Mouse (Mus musculus) cerebellum, adult 11-12 months (tissue): ENCODE data around the gene Dnah8.

Experiments used
- DNase-seq: peaks from one replicate; pipeline ENCODE4 v3.0.0; 2022

Dnah8 gene

DNA sequence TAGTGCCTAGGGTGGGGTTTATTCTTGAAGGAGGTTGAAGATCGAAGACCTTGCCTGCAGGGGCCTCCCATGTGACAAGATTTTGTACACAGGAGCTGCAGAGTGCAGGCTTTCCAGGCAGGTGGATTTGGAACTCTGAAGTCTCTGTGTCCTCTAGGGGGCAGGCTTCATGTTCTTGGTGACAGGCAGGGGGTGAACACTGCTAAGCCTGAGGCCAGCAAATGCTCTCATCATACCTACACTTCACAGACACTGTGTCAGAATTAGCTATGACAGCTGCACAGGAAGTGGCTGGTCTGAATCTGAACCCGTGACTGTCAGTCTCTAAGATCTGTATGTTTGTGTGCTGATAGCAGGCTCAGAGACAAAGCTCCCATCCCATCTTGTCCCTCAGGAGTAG, 268.6 kb downstream of the Dnah8 start:
- no peak for DNase-seq

GRCm38 (mm10) chr17:30897075-30897474, 272.9 kb downstream of the Dnah8 start:
- no peak for DNase-seq

GRCm38 (mm10) chr17:30901627-30902026, 277.5 kb downstream of the Dnah8 start, which contains the start of gene Glp1r:
Gene Glp1r, plus strand, starts transcription at chr17:30901817.
- no peak for DNase-seq

DNA sequence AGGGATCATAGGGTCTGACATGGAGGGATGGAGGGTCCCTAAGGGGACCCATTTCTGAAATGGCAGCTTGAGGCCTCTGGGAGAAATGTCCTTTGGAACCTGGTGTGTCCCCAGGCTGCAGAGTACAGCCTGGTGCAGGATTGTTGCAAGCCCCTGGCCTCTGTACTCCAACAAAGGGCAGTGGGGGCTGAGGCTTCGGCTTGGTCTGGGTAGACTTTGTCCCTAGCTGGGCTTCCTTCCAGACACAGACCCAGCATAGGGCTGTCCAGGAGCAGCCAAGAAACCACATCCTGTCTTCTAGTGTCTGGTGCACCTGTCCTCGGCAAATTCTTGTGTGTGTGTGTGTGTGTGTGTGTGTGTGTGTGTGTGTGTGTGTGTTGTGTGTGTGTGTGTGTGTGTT, 279.9 kb downstream of the Dnah8 start:
- no peak for DNase-seq

- no peak for DNase-seq
Measured at GRCm38 (mm10) chr17:30907577-30907976, 283.4 kb downstream of the Dnah8 start.

DNA sequence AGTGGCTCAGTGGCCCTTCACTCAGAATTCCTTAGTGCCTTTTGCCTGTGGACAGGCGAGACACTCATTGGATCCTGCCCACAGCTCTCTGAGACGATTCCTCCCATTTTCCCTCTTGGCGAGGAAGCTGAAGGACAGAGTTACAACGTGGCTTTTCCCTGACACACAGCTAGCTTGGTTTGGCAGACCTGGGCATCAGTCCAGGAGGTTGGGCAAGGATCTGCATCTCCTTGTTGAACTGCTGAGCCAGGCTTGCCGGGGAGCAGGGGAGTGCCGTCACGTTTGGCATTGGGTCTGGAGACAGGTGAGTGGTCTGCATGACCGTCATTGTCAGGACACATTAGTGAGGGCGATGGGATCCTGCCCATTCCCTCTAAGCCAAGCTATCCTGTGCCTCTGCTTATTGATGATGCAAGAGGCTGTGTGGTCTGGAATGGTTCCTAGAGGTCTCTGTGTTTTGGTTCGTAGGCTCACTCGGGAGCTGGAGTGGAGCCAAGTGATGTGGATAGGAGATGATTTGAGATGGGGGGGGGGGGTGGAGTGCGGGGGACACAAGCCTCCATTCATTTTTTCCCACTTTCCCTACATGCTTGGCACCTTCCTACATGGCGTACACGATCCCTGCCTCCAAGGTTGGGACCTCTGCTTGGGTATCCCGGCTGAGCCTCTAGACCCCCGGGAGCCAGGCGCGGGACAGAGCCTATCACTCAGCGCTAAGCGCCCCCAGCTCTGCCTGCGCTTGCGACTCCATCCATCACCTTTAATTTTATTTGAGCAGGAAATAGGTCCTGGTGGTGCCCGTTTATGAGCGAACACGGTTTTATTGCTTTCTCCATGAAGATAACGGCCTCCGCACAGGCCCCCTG, 286.9 kb downstream of the Dnah8 start:
- peak; percentile 15 for DNase-seq

DNA sequence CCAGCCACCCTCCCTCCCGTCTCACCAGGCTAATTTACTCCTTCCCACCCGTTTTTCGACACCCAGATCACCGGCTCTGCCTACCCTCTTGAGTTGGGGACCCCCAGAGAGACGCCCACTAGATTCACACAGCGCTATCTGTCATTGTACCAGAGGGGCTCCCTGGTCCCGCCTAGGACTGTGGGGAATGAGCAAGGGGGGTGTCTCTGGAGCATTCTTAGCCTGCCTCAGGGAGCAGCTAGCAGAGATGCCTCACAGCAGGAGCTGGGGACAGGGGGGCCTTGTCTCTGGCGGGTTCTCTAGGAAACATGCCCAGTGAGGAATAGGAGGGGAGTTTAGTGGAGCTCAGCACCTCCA, 287.6 kb downstream of the Dnah8 start:
- DNase-seq: no peak

GRCm38 (mm10) chr17:30912536-30912935, 288.4 kb downstream of the Dnah8 start:
- no peak for DNase-seq

- DNase-seq: no peak
Measured at GRCm38 (mm10) chr17:30914264-30914663, 290.1 kb downstream of the Dnah8 start.

DNA sequence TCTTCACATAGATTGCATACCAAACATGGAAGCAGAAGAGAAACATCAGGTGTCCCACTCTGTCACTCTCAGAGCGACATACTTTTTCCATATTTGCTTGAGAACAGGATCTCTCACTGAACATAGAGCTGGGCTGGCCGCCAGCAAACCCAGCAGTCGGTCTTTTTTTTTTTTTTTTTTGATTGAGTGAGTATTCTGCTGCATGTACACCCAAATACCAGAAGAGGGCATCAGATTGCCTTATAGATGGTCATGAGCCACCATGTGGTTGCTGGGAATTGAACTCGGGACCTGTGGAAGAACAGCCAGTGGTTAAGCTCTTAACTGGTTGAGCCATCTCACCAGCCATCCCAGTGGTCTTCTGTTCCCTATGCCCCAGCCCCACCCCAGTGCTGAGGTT, 299.4 kb downstream of the Dnah8 start:
- no peak for DNase-seq
